Mouse (Mus musculus) megakaryocyte, embryonic 14.5 days (primary cell): ENCODE measurements around the gene Capn11.

Experiments used
- FLI1 ChIP-seq: IDR thresholded peaks from 2 replicates; pipeline ENCODE4 v1.6.1; 2012; ENCODE audit warnings: low read length, inconsistent platforms, mixed read lengths
- GATA1 ChIP-seq: IDR thresholded peaks from 3 replicates; pipeline ENCODE4 v1.6.1; 2012; ENCODE audit warnings: mixed read lengths, low read length, inconsistent platforms, borderline replicate concordance

- TF ChIP-seq GATA1 (no peak), FLI1 (no peak)
Observed at GRCm38 (mm10) chr17:45631940-45632339, 27.2 kb downstream of the Capn11 start.
